Mouse (Mus musculus) activated CD4-positive, CD25-positive, alpha-beta regulatory T cell, adult 4 months (primary cell): Measurements from ENCODE around the gene Dgkh. TPM values are rescaled to one million over a fixed set of nuclear protein-coding genes. Genes with fewer than 3 reads are reported as not detected.

ENCODE experiments used
- ATAC-seq: one replicate; pipeline ENCODE4 v1.8.0; 2017
- polyA plus RNA-seq, 2 experiments: library from polyadenylated mRNA; unstranded; fragments of 100-300 nt; shearing (Covaris generic); gene quantifications; one replicate each; pipeline ENCODE4 v1.2.1; 2017

Gene Dgkh
- polyA plus RNA-seq, 2 experiments from 2014 or later = 1.6 to 2.7 TPM

- no peak for ATAC-seq
Observed at GRCm38 (mm10) chr14:78669986-78670385, 62.6 kb downstream of the Dgkh start.

DNA sequence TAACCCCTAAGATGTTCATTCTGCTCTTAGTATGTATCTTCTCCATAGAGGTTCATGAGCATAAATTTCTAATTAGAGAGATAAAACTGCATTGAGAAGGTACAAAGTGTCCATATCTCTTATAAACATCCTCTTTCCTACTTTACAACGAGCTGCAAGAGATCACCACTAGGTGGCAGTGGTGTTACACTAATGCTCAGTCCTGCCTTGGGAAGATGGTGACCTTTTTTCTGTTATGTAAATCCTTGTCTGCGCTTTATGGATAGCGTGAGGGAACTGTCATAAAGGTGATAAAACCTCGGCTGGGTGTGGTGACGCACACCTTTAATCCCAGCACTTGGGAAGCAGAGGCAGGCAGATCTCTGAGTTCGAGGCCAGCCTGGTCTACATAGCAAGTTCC, 64.3 kb downstream of the Dgkh start:
- ATAC-seq = peak; percentile 87

- ATAC-seq = no peak
Observed at GRCm38 (mm10) chr14:78667763-78668162, 64.8 kb downstream of the Dgkh start.

GRCm38 (mm10) chr14:78662641-78663040, 69.9 kb downstream of the Dgkh start:
- ATAC-seq = no peak

DNA sequence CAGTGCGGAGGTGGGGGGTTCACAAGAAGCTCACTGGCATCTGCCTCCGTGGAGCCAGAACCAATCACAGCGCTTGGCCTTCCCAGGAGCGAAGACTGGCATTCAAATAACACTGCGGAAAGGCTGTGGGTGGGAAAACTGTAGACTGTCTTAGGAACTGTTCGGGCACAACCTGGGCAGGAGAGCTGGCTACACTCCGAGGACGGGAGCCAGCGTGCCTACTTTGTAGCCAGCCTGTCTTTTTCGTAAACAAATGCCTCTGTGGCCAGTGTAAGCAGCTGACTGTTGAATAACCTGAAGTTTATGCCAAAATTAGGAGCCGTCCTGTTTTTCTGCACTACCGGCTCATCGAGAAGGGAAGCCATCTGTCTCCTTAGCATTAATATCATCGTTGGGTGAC, 71.1 kb downstream of the Dgkh start:
- ATAC-seq = no peak

DNA sequence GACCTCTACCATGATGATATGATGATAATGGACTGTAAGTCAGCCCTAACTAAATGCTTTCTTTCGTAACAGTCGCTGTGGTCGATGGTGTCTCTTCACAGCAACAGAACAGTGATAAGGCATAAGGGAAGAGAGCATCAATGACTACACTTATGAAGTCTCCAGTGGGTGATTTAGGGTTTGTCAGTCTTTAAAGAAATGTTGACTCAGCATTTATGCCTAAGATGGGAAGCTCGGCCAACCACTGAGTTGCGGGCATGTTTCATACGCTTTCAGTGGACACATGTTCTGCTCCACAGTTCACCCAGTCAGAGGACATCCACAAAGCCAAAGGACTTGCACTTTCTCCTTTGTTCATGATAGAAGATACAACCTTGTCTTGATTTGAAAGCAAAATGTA, 73.9 kb downstream of the Dgkh start:
- ATAC-seq = no peak

- ATAC-seq = no peak
Observed at GRCm38 (mm10) chr14:78656832-78657626, 75.5 kb downstream of the Dgkh start.

DNA sequence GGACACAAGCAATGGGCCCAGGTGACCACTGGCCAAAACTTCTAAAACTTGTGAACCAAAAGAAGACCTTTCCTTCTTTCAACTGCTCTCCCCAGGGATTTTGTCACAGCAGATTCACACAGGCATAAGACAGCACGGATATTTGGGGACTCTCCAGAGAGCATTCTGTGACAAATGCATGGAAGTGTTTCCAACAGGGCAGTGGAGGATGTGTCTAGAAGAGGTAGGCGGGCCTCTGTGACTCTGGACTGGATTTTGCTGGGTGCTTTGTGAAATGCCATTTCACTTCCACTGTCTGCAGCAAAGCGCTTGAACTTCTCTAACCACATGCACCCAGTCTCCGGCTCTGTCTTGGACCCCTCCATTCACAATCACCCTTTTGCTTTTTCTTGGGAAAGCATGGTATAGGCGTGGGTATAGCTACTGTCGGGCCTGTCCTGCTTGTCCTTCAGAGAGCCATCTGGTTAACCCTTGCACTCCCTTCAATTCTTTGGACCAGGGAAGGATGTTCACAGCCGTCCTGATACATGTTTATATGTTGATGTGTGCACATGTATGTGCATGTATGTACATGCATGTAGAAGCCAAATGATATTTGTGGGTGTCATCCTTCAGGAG, 77.5 kb downstream of the Dgkh start:
- no peak for ATAC-seq

- no peak for ATAC-seq
Observed at GRCm38 (mm10) chr14:78654196-78654595, 78.4 kb downstream of the Dgkh start.

- ATAC-seq = no peak
Observed at GRCm38 (mm10) chr14:78653333-78653732, 79.2 kb downstream of the Dgkh start.

- ATAC-seq = no peak
Observed at GRCm38 (mm10) chr14:78651696-78652095, 80.9 kb downstream of the Dgkh start.

- no peak for ATAC-seq
Observed at GRCm38 (mm10) chr14:78650379-78651095, 82.0 kb downstream of the Dgkh start.

- no peak for ATAC-seq
Observed at GRCm38 (mm10) chr14:78649525-78650274, 82.9 kb downstream of the Dgkh start.

- no peak for ATAC-seq
Observed at GRCm38 (mm10) chr14:78645622-78646021, 87.0 kb downstream of the Dgkh start.

DNA sequence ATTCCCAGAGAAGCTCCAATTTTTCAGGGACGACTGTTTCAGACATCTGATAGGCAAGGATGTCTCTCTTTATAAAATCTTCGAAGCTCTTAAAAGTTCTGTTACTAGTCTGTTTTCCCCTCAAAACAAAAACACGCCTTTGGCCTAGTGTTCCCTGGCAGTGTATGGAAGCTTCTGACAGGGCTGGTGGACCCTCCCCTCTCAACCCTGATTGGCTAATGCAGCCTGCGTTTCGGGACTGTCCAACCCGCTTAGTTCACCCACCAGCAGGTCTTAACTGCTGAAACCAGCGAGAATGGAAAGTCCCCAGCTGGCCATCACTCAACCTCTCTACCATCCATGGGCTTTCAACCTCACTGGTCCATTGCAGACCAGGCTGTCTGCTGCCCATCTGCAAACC, 91.3 kb downstream of the Dgkh start:
- ATAC-seq = no peak

- ATAC-seq = no peak
Observed at GRCm38 (mm10) chr14:78639691-78640090, 92.9 kb downstream of the Dgkh start.

DNA sequence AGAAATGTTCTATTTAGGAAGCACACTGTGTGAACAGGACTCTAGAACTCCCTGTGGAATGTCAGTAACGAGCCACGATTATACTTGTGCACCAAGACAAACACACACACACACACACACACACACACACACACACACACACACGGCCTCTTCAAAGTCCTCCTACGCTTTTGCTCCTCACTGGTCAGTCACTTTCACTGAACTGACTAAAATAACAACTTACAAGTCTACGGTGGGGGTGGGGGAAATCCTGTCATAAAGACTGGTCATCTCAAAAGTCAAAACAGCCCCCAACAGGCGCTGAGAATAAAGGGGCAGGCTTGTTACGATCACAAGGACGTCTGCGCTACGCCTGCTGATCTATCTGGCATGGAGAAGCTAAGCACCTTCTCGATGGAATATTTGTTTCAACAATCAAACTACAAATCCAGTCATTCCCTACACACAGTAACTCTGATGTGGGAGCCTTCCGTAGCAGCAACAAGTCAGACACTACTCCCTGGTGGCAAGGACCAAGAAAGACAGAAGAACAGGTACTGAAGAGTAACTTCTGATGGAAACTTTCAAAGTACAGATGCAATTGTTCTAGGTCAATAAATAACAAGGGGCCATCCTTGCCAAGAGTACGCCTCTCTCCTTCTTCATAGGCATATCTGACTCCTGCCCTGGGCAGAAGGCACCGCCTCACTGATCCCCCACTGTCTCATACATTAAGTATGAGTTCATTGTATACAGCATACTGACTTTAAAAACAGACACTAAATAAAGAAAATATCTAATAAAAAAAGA, 96.8 kb downstream of the Dgkh start:
- no peak for ATAC-seq

- ATAC-seq = no peak
Observed at GRCm38 (mm10) chr14:78632747-78633146, 99.8 kb downstream of the Dgkh start.

DNA sequence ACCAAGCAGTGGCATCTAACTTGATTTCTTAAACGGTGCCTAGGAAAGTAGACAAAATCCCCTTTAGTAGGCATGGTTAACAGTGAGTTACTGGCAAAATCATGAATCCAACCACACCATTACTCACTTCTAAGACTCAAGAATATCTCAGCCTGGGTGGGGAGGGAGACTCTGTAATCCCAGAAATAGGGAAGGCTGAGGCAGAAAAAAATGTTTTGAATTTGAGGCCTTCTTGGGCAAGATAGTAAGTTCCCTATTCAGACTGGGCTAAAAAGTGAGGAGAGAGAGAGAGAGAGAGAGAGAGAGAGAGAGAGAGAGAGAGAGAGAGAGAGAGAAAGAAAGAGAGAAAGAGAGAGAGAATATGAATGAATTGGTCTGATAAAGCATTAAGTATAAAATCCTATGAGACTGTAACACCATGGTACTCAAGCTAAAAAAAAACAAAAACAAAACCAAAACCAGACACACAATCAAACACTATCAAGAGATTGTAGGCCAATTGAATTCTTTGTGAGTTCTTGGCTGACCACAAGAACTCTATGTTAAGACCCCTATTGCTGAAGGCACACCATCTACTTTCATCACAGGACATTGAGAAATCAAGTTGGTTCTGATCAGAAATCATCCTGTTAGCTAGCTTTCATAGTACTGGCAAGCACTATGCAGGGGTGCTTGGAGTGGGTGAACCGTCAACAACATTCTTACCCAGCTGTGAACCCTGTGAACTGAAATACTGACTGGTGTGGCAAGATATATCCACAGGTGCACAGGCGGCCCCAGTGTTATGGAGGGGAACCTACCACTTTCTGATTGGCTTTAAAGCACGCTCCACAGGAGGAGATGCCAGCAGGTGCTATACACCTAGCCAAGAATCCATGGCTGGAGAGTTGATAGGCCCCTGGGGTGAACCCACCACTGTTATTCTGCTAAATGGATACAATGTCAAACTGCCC, 101.4 kb downstream of the Dgkh start:
- ATAC-seq = no peak

DNA sequence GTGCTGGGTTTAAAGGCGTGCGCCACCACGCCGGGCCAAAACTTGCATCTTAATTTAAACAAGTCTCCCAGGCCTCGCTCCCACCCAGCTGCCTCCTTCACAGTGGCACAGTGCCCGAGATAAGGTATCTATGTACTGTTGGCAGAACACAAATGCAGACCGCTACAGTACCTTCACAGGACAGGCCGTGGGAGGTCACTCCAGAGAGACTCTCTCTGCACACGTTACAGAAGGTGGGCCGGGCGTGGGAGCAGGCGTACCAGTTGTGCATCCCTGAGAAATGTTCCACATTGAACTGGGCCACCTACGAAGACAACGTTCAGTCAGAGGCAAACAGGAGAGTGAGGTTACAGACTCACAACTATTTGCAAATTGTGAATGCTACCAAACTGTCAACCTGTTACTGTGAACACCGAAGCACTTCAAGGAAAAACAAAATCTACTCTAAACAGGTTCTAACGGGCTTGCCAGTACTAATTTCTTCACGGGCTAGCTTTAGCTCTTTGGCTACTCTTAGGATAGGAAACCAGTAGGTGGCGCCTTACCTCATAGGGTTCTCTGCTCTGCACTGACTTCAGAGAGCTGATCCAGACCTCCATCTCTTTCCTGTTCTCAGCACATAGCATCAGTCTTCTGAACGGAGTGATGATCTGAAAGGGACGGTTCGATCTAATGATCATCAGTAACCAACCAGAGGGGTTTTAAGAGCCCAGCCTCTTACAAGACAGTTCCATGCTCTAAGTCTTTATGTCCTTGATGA, 104.9 kb downstream of the Dgkh start:
- no peak for ATAC-seq
